Mouse (Mus musculus): ENCODE data around the gene Dmp1.

The Dmp1 gene

GRCm38 (mm10) chr5:104261908-104262461 is 59.6 kb downstream of the Dmp1 start:
- DNase-seq (ENCODE audit: low spot score): no peak

- DNase-seq (ENCODE audit: low spot score): no peak
These were observed 60.8 kb downstream of the Dmp1 start for GRCm38 (mm10) chr5:104263014-104263776.
